Mouse (Mus musculus): ENCODE measurements at regions not wholly inside any gene's neighbourhood (a gene's known extent, or its start where the extent isn't known, plus 50 kb on each side); places are given as distances from the start of the nearest gene placed in this dataset.
A peak's percentile ranks its signal among the peaks of the same experiment; 100 is the strongest.

GRCm38 (mm10) chr11:25538641-25539258 is 671.8 kb downstream of the 5730522E02Rik start:
- H3K27me3 ChIP-seq (ENCODE audit: insufficient read depth, low read length), result no peaks in the 10 kb centered on the region
- no peaks in the 10 kb centered on the region for H3K36me3 ChIP-seq (ENCODE audit: insufficient read depth)
- H3K4me2 ChIP-seq (ENCODE audit: low read depth), result no peak overlapping the region
- peak; percentile 23; the same call in 1 of the 2 replicates for ATAC-seq
- TF ChIP-seq CTCF (IDR thresholded peaks at IDR 0.05; ENCODE audit: low read depth), result no peak
- no peak overlapping the region for H3K9ac ChIP-seq
- no peak for DNase-seq
- H3K27ac ChIP-seq (ENCODE audit: low read depth, low read length), result no peak overlapping the region
- WGBS, result 81% methylated on average over 3 of the region's 3 CpGs
- no peaks in the 10 kb centered on the region for H3K4me1 ChIP-seq (ENCODE audit: insufficient read depth)
- no peak overlapping the region for H3K4me3 ChIP-seq (ENCODE audit: low read depth, low read length)
- H3K9me3 ChIP-seq (ENCODE audit: low read length), result no peaks in the 10 kb centered on the region

- no peak for DNase-seq
- Histone ChIP-seq H3K4me3 (ENCODE audit: low read depth, low read length) (no peak overlapping the region), H3K9ac (no peak overlapping the region), H3K4me2 (ENCODE audit: low read depth) (no peak overlapping the region), H3K4me1 (ENCODE audit: insufficient read depth) (peaks cover 3% of the 10 kb centered on the region; the same call in 1 of the 2 replicates), H3K27ac (ENCODE audit: low read depth, low read length) (no peak overlapping the region), H3K36me3 (ENCODE audit: insufficient read depth) (no peaks in the 10 kb centered on the region), H3K9me3 (ENCODE audit: low read length) (no peaks in the 10 kb centered on the region), H3K27me3 (ENCODE audit: insufficient read depth, low read length) (no peaks in the 10 kb centered on the region)
- TF ChIP-seq CTCF (IDR thresholded peaks at IDR 0.05; ENCODE audit: low read depth), result no peak
- ATAC-seq, result no peak
- 88% methylated on average over 7 of the region's 7 CpGs for WGBS
Observed at GRCm38 (mm10) chr11:25536069-25536468, 674.5 kb downstream of the 5730522E02Rik start.

GRCm38 (mm10) chr11:25533081-25533480 is 677.5 kb downstream of the 5730522E02Rik start:
- Histone ChIP-seq H3K4me3 (ENCODE audit: low read depth, low read length) (no peak overlapping the region), H3K36me3 (ENCODE audit: insufficient read depth) (no peaks in the 10 kb centered on the region), H3K27ac (ENCODE audit: low read depth, low read length) (no peak overlapping the region), H3K9ac (no peak overlapping the region), H3K9me3 (ENCODE audit: low read length) (no peaks in the 10 kb centered on the region), H3K27me3 (ENCODE audit: insufficient read depth, low read length) (no peaks in the 10 kb centered on the region), H3K4me2 (ENCODE audit: low read depth) (no peak overlapping the region), H3K4me1 (ENCODE audit: insufficient read depth) (peaks cover 3% of the 10 kb centered on the region; the same call in 1 of the 2 replicates)
- TF ChIP-seq CTCF (IDR thresholded peaks at IDR 0.05; ENCODE audit: low read depth), result no peak
- DNase-seq (no peak), ATAC-seq (no peak)
- WGBS, result 61% methylated on average over 2 of the region's 2 CpGs

- DNase-seq, result no peak
- H3K4me1 ChIP-seq (ENCODE audit: insufficient read depth), result peaks cover 3% of the 10 kb centered on the region; the same call in 1 of the 2 replicates
- no peak overlapping the region for H3K4me3 ChIP-seq (ENCODE audit: low read depth, low read length)
- H3K36me3 ChIP-seq (ENCODE audit: insufficient read depth), result no peaks in the 10 kb centered on the region
- no peak for TF ChIP-seq CTCF (IDR thresholded peaks at IDR 0.05; ENCODE audit: low read depth)
- no peaks in the 10 kb centered on the region for H3K27me3 ChIP-seq (ENCODE audit: insufficient read depth, low read length)
- no peak overlapping the region for H3K27ac ChIP-seq (ENCODE audit: low read depth, low read length)
- ATAC-seq, result no peak
- no peaks in the 10 kb centered on the region for H3K9me3 ChIP-seq (ENCODE audit: low read length)
- H3K9ac ChIP-seq, result no peak overlapping the region
- H3K4me2 ChIP-seq (ENCODE audit: low read depth), result no peak overlapping the region
- WGBS, result 44% methylated on average over 9 of the region's 9 CpGs
Observed at GRCm38 (mm10) chr11:25531668-25532398, 678.7 kb downstream of the 5730522E02Rik start.

- WGBS, result 86% methylated on average over 5 of the region's 5 CpGs
- no peak for TF ChIP-seq CTCF (IDR thresholded peaks at IDR 0.05; ENCODE audit: low read depth)
- no peak overlapping the region for H3K27ac ChIP-seq (ENCODE audit: low read depth, low read length)
Observed at GRCm38 (mm10) chr11:25528056-25528455, 682.5 kb downstream of the 5730522E02Rik start.

GRCm38 (mm10) chr11:25518903-25519302 is 691.7 kb downstream of the 5730522E02Rik start:
- Histone ChIP-seq H3K4me1 (ENCODE audit: insufficient read depth) (no peaks in the 10 kb centered on the region), H3K27ac (ENCODE audit: low read depth, low read length) (no peak overlapping the region), H3K36me3 (ENCODE audit: insufficient read depth) (no peaks in the 10 kb centered on the region), H3K4me2 (ENCODE audit: low read depth) (no peak overlapping the region), H3K27me3 (ENCODE audit: insufficient read depth, low read length) (no peaks in the 10 kb centered on the region), H3K4me3 (ENCODE audit: low read depth, low read length) (no peak overlapping the region), H3K9ac (no peak overlapping the region), H3K9me3 (ENCODE audit: low read length) (no peaks in the 10 kb centered on the region)
- no peak for DNase-seq
- WGBS, result 33% methylated on average over 2 of the region's 2 CpGs
- no peak for TF ChIP-seq CTCF (IDR thresholded peaks at IDR 0.05; ENCODE audit: low read depth)
- no peak for ATAC-seq

More at GRCm38 (mm10) chr11:25528056-25528455, 682.5 kb downstream of the 5730522E02Rik start:
- ATAC-seq (no peak), DNase-seq (no peak)
- Histone ChIP-seq H3K9me3 (ENCODE audit: low read length) (no peaks in the 10 kb centered on the region), H3K9ac (no peak overlapping the region), H3K4me3 (ENCODE audit: low read depth, low read length) (no peak overlapping the region), H3K36me3 (ENCODE audit: insufficient read depth) (no peaks in the 10 kb centered on the region), H3K27me3 (ENCODE audit: insufficient read depth, low read length) (no peaks in the 10 kb centered on the region), H3K4me1 (ENCODE audit: insufficient read depth) (peaks cover 3% of the 10 kb centered on the region; the same call in 1 of the 2 replicates), H3K4me2 (ENCODE audit: low read depth) (no peak overlapping the region)

- 79% methylated on average over 1 of the region's 1 CpGs for WGBS
- Histone ChIP-seq H3K4me2 (ENCODE audit: low read depth) (no peak overlapping the region), H3K9me3 (ENCODE audit: low read length) (no peaks in the 10 kb centered on the region), H3K4me3 (ENCODE audit: low read depth, low read length) (no peak overlapping the region), H3K36me3 (ENCODE audit: insufficient read depth) (no peaks in the 10 kb centered on the region), H3K27me3 (ENCODE audit: insufficient read depth, low read length) (no peaks in the 10 kb centered on the region), H3K9ac (no peak overlapping the region), H3K4me1 (ENCODE audit: insufficient read depth) (no peaks in the 10 kb centered on the region), H3K27ac (ENCODE audit: low read depth, low read length) (no peak overlapping the region)
- no peak for TF ChIP-seq CTCF (IDR thresholded peaks at IDR 0.05; ENCODE audit: low read depth)
- DNase-seq (no peak), ATAC-seq (no peak)
Observed at GRCm38 (mm10) chr11:25518131-25518530, 692.4 kb downstream of the 5730522E02Rik start.
